22 mouse cellular contexts compared by ENCODE assay signal in genomic region chr5:121685495-121685894, GRCm38 (mm10). TPM values are rescaled to one million over a fixed set of nuclear protein-coding genes. Genes with fewer than 3 reads are reported as not detected.
DNase-seq lines count a peak whose midpoint lies in the region; ATAC-seq and TF ChIP-seq lines count a peak whose summit lies in the region.
"Had no signal": no experiment of that assay in that cellular context is flagged by ENCODE, and none has a peak within 500 bp of the region (broad histone marks: within the 10 kb centered on the region; RNA-seq: fewer than 3 reads in every experiment).

No protein-coding gene starts in this region.

- no peak overlapping the region for H3K4me3 ChIP-seq in heart, embryonic 10.5 days
- H3K4me3 ChIP-seq in kidney, embryonic 16.5 days (ENCODE audit: low read length) = no peak overlapping the region
- no peak overlapping the region for H3K4me3 ChIP-seq in kidney, adult 2 months (ENCODE audit: insufficient read depth, low read depth, low read length)
- H3K4me3 ChIP-seq: embryonic facial prominence, embryonic 10.5 days; erythroblast, embryonic 14.5 days; hindbrain, embryonic 10.5 days; kidney, embryonic 15.5 days; limb, embryonic 10.5 days had no signal

- H3K4me2 ChIP-seq in kidney, embryonic 16.5 days (replicated peaks; ENCODE audit: low read depth, low read length) = no peak overlapping the region
- H3K4me2 ChIP-seq: kidney, embryonic 15.5 days had no signal

- no peak for TF ChIP-seq CTCF in kidney, adult 2 months (conservative IDR thresholded peaks at IDR 0.05; ENCODE audit: insufficient read depth, insufficient read length, low read depth, low read length)

- no peaks in the 10 kb centered on the region for H3K9me3 ChIP-seq in heart, embryonic 10.5 days
- no peaks in the 10 kb centered on the region for H3K9me3 ChIP-seq in kidney, embryonic 16.5 days (ENCODE audit: low read length)
- H3K9me3 ChIP-seq: embryonic facial prominence, embryonic 10.5 days; G1E; hindbrain, embryonic 10.5 days; kidney, embryonic 15.5 days; limb, embryonic 10.5 days had no signal

- WGBS in heart, embryonic 10.5 days = 83% methylated on average over 6 of the region's 6 CpGs
- WGBS in kidney, embryonic 16.5 days = 88% methylated on average over 6 of the region's 6 CpGs
- 83% methylated on average over 6 of the region's 6 CpGs for WGBS in kidney, adult 2 months

- no peak for ATAC-seq in kidney, embryonic 16.5 days (ENCODE audit: low FRiP score, low TSS enrichment)
- ATAC-seq: CD4-positive, CD25-positive, alpha-beta regulatory T cell, adult 4 months had no signal

- no peak for DNase-seq in heart, embryonic 10.5 days (ENCODE audit: low spot score)
- DNase-seq in heart, postnatal 25 days (ENCODE audit: low spot score) = no peak
- no peak for DNase-seq in kidney, adult 2 months
- DNase-seq in 3134 (ENCODE audit: extremely low read depth, insufficient read length, low spot score) = peak; percentile 72
- peak; percentile 95 for DNase-seq in Muller cell, postnatal 12 days (ENCODE audit: inconsistent ontology term)
- no peak for DNase-seq in right cerebral cortex, adult 18-20 months
- DNase-seq in testis, postnatal 14 days (ENCODE audit: low spot score) = no peak
- DNase-seq: adrenal gland, postnatal 10 days; cerebellum, adult 18-20 months; cerebellum, postnatal 36 days; lung, adult 2 months; midbrain, embryonic 14.5 days; retina, postnatal 1 day; thymus, postnatal 4 days had no signal

- H3K27ac ChIP-seq in heart, embryonic 10.5 days = 0 out of 2 replicates have a peak overlapping the region, but pooled peaks have one; percentile 13
- peak overlapping the region; percentile 15; the same call in 1 of the 2 replicates for H3K27ac ChIP-seq in kidney, embryonic 16.5 days (ENCODE audit: low read length)
- no peak overlapping the region for H3K27ac ChIP-seq in kidney, adult 2 months (ENCODE audit: insufficient read depth, low read depth, low read length)
- H3K27ac ChIP-seq: embryonic facial prominence, embryonic 10.5 days; hindbrain, embryonic 10.5 days; kidney, embryonic 15.5 days; limb, embryonic 10.5 days had no signal

- H3K9ac ChIP-seq in kidney, embryonic 16.5 days (replicated peaks; ENCODE audit: low read length) = no peak overlapping the region
- H3K9ac ChIP-seq: kidney, embryonic 15.5 days had no signal

- no peak for TF ChIP-seq POLR2A in kidney, adult 2 months (IDR thresholded peaks at IDR 0.05; ENCODE audit: low read depth, low read length)

- H3K36me3 ChIP-seq in heart, embryonic 10.5 days = peaks cover 55% of the 10 kb centered on the region
- H3K36me3 ChIP-seq in kidney, embryonic 16.5 days (ENCODE audit: insufficient read depth, low read length) = peaks cover 41% of the 10 kb centered on the region
- H3K36me3 ChIP-seq in kidney, adult 2 months (ENCODE audit: control insufficient read depth, insufficient read depth, low read length) = peaks cover 9% of the 10 kb centered on the region

- no peaks in the 10 kb centered on the region for H3K27me3 ChIP-seq in heart, embryonic 10.5 days (ENCODE audit: insufficient read depth, poor library complexity, severe bottlenecking)
- no peaks in the 10 kb centered on the region for H3K27me3 ChIP-seq in kidney, embryonic 16.5 days (ENCODE audit: insufficient read depth, low read length)
- no peaks in the 10 kb centered on the region for H3K27me3 ChIP-seq in kidney, adult 2 months (replicated peaks; ENCODE audit: control insufficient read depth, insufficient read depth, low read length)
- H3K27me3 ChIP-seq: kidney, embryonic 15.5 days had no signal

- intact Hi-C loops in heart, postnatal 25 days (cut with DNase I) = no loop called here

- peaks cover 17% of the 10 kb centered on the region for H3K4me1 ChIP-seq in heart, embryonic 10.5 days
- no peaks in the 10 kb centered on the region for H3K4me1 ChIP-seq in kidney, embryonic 16.5 days (ENCODE audit: insufficient read depth, low read length)
- peaks cover 6% of the 10 kb centered on the region; the same call in 1 of the 2 replicates for H3K4me1 ChIP-seq in kidney, adult 2 months (ENCODE audit: control insufficient read depth, insufficient read depth, low read length)
- H3K4me1 ChIP-seq: embryonic facial prominence, embryonic 10.5 days; hindbrain, embryonic 10.5 days; limb, embryonic 10.5 days had no signal

RNA-seq across cellular contexts. Expression of gene Brap, which starts 25.1 kb away (rescaled TPM):
- 33.2 and 35.5 TPM in 2 replicates for polyA plus RNA-seq in heart, embryonic 10.5 days (2016; fragmentation: Nextera tagmentation; extraction: Ambion mirVana)
- 10 to 100 TPM; 26.7 to 27.0 TPM for total RNA-seq in heart, postnatal 25 days (2021)
- 34.9 and 37.4 TPM in 2 replicates for polyA plus RNA-seq in kidney, embryonic 16.5 days (2015; fragmentation: Nextera tagmentation; extraction: Ambion mirVana)
- polyA plus RNA-seq in kidney, adult 2 months (2012; rRNA removed) = 44.0 and 50.1 TPM in 2 replicates

RNA-seq across cellular contexts. Expression of gene Acad10, which starts 25.2 kb away (rescaled TPM):
- 1.5 and 2.6 TPM in 2 replicates for polyA plus RNA-seq in heart, embryonic 10.5 days (2016; fragmentation: Nextera tagmentation; extraction: Ambion mirVana)
- total RNA-seq in heart, postnatal 25 days (2021) = 10 to 100 TPM; 18.6 to 21.7 TPM
- 4.3 and 5.7 TPM in 2 replicates for polyA plus RNA-seq in kidney, embryonic 16.5 days (2015; fragmentation: Nextera tagmentation; extraction: Ambion mirVana)
- polyA plus RNA-seq in kidney, adult 2 months (2012; rRNA removed) = 55.9 and 68.1 TPM in 2 replicates

RNA-seq across cellular contexts. Expression of gene Atxn2, which starts 25.6 kb away (rescaled TPM):
- 38.2 and 46.8 TPM in 2 replicates for polyA plus RNA-seq in heart, embryonic 10.5 days (2016; fragmentation: Nextera tagmentation; extraction: Ambion mirVana)
- total RNA-seq in heart, postnatal 25 days (2021) = 100 to 1,000 TPM; 148 to 159 TPM
- 38.9 and 56.5 TPM in 2 replicates for polyA plus RNA-seq in kidney, embryonic 16.5 days (2015; fragmentation: Nextera tagmentation; extraction: Ambion mirVana)
- 111 and 112 TPM in 2 replicates for polyA plus RNA-seq in kidney, adult 2 months (2012; rRNA removed)

Comparison
In these comparisons a context has a peak if more than half of its experiments do, and no peak if none do; other contexts are left out.
1. DNase-seq: peak in 3134 (single experiment) and Muller cell, postnatal 12 days (single experiment); none in heart, embryonic 10.5 days (single experiment), heart, postnatal 25 days (single experiment), kidney, adult 2 months (single experiment), right cerebral cortex, adult 18-20 months (single experiment) and testis, postnatal 14 days (single experiment).